Mouse (Mus musculus): Measurements from ENCODE around the gene Wfdc2.
"Not testable (repeated sequence)": the region's sequence is repeated elsewhere in the genome, so short reads cannot be mapped to it uniquely, and the experiment has no call there.

The Wfdc2 gene

DNA sequence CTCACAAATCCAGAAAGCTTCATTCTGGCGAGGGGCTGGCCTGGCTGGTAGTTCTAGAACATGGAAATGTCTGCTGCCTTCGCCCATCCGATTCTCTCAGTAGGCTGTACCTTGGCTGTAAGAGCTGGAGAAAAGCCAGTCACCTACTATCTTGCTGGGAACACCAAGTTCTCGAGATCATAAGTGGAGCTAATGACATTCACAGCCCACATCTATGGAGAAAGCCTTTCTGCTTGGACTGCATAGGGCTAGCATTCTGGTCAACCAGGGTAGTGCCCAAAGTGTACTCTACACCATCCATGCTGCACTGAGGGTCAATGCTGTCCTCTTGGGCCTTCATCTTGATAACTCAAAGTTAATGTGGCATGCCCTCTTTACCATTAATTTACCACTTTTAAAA is 31.3 kb downstream of the Wfdc2 start, which contains the start of gene Eppin:
Gene Eppin, minus strand, starts transcription at position 101 of the 400 bp plus-strand sequence.
- in situ Hi-C loops (cut with MboI; ENCODE audit: low pct_unique_long_range_greater_than_20kb in 1 of 2, low sequenced_read_pairs in 2 of 2, unreplicated experiment in 1 of 2): no loop called here

- in situ Hi-C loops (cut with MboI; ENCODE audit: low pct_unique_long_range_greater_than_20kb in 1 of 2, low sequenced_read_pairs in 2 of 2, unreplicated experiment in 1 of 2): loop anchor here in 1 of 2 experiments (10.0 kb wide), 1 partner anchor 125 kb away; no protein-coding TSS in a partner anchor
Measured at GRCm38 (mm10) chr2:164600179-164600578, 38.0 kb downstream of the Wfdc2 start.

- in situ Hi-C loops (cut with MboI; ENCODE audit: low pct_unique_long_range_greater_than_20kb in 1 of 2, low sequenced_read_pairs in 2 of 2, unreplicated experiment in 1 of 2): loop anchor here in 1 of 2 experiments (10.0 kb wide), 1 partner anchor 121 kb away; no protein-coding TSS in a partner anchor
Measured at GRCm38 (mm10) chr2:164603482-164603881, 41.3 kb downstream of the Wfdc2 start.

- in situ Hi-C loops (cut with MboI; ENCODE audit: low pct_unique_long_range_greater_than_20kb in 1 of 2, low sequenced_read_pairs in 2 of 2, unreplicated experiment in 1 of 2): loop anchor here in 1 of 2 experiments (10.0 kb wide), 1 partner anchor 120 kb away; no protein-coding TSS in a partner anchor
Measured at GRCm38 (mm10) chr2:164604411-164604810, 42.2 kb downstream of the Wfdc2 start.

DNA sequence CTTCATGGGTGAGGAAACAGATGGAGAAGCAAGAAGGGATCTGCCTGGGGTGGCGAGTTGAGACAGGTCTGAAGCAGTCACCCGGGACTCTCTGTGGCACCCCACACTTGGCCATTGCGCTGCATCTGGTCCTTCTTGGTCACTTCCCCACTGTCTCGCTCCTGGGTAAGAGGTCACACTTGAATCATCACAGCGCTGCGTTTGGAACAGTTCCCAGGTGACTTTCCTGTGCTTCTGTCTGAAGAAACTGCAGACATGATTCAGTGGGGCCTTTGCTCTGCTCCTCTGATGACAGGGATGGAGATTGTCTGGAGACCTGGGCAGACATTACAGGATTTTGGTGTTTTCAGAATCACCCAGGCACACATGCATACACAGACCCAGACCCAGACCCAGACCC is 46.6 kb downstream of the Wfdc2 start:
- in situ Hi-C loops (cut with MboI; ENCODE audit: low pct_unique_long_range_greater_than_20kb in 1 of 2, low sequenced_read_pairs in 2 of 2, unreplicated experiment in 1 of 2): loop anchor here (5.0 to 10.0 kb wide), 2 partner anchors 116 to 119 kb away; no protein-coding TSS in a partner anchor

- in situ Hi-C loops (cut with MboI; ENCODE audit: low pct_unique_long_range_greater_than_20kb in 1 of 2, low sequenced_read_pairs in 2 of 2, unreplicated experiment in 1 of 2): not testable (repeated sequence)
Measured at GRCm38 (mm10) chr2:164613471-164613870, 51.3 kb downstream of the Wfdc2 start, which contains the start of the genes Wfdc6b and Wfdc8. TSS of gene Wfdc6b (plus strand) at chr2:164613522. TSS of gene Wfdc8 (minus strand) at chr2:164613626.

DNA sequence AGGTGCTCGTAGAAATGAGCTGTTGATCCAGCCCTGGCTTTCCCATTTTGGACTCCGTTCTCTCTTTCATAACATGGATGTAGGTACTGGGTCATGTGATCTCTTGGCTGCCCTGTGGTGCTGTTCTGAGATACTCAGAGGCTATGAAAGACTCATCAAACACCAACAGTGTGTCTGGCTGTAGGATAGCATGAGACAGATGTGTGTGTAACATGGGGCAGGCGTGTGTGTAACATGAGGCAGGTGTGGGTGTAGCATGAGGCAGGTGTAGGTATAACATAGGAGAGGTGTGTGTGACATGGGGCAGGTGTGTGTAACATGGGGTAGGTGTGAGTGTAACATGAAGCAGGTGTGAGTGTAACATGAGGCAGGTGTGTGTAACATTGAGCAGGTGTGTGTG is 53.2 kb downstream of the Wfdc2 start:
- in situ Hi-C loops (cut with MboI; ENCODE audit: low pct_unique_long_range_greater_than_20kb in 1 of 2, low sequenced_read_pairs in 2 of 2, unreplicated experiment in 1 of 2): no loop called here

All from mouse embryonic stem cell (cell line).